Mouse (Mus musculus) limb, embryonic 13.5 days (tissue): ENCODE results near the gene Aldh9a1. TPM values are rescaled to one million over a fixed set of nuclear protein-coding genes. Genes with fewer than 3 reads are reported as not detected.

Source experiments
- ATAC-seq: fragments of 200-750 bp; cut with Nextera tagmentation; 2 replicates; pipeline ENCODE4 v1.8.0; 2017; ENCODE audit warnings: low read depth, moderate number of reproducible peaks, moderate TSS enrichment; ENCODE audit not compliant: low FRiP score
- H3K27ac ChIP-seq: fragments of 300-500 bp; sonication (generic); 2 replicates; pipeline ENCODE4 v1.5.1; 2015; ENCODE audit warnings: inconsistent platforms, mild to moderate bottlenecking, moderate library complexity
- H3K27me3 ChIP-seq: fragments of 300-500 bp; sonication (generic); 2 replicates; pipeline ENCODE4 v1.6.1; 2015; ENCODE audit warnings: mild to moderate bottlenecking, inconsistent platforms
- H3K36me3 ChIP-seq: fragments of 300-500 bp; sonication (generic); 2 replicates; pipeline ENCODE4 v1.6.1; 2015; ENCODE audit warnings: inconsistent platforms, mild to moderate bottlenecking, moderate library complexity
- H3K4me1 ChIP-seq: fragments of 300-500 bp; sonication (generic); 2 replicates; pipeline ENCODE4 v1.6.1; 2015; ENCODE audit warnings: inconsistent platforms
- H3K4me2 ChIP-seq: fragments of 300-500 bp; sonication (generic); replicated peaks from 2 replicates; pipeline ENCODE4 v1.6.1; 2015; ENCODE audit warnings: inconsistent platforms, mild to moderate bottlenecking, moderate library complexity
- H3K4me3 ChIP-seq: fragments of 300-500 bp; sonication (generic); 2 replicates; pipeline ENCODE4 v1.5.1; 2015; ENCODE audit warnings: moderate library complexity, mild to moderate bottlenecking, inconsistent platforms
- H3K9ac ChIP-seq: fragments of 300-500 bp; sonication (generic); 2 replicates; pipeline ENCODE4 v1.6.1; 2015; ENCODE audit warnings: mild to moderate bottlenecking, inconsistent platforms
- H3K9me3 ChIP-seq: fragments of 300-500 bp; sonication (generic); 2 replicates; pipeline ENCODE4 v1.6.1; 2016; ENCODE audit warnings: inconsistent platforms
- WGBS: fragments of 180-500 bp; shearing (Covaris S2); methylation state at CpG from one replicate; pipeline ENCODE4 v1.1.7; 2015; 5-methylcytosine and 5-hydroxymethylcytosine counted together
- polyA plus RNA-seq: library from polyadenylated mRNA; unstranded; fragments of >200 nt; fragmentation: Nextera tagmentation; extraction: Ambion mirVana; gene quantifications from 2 replicates; pipeline ENCODE4 v1.2.1, GENCODE M21; 2015

Gene Aldh9a1
- polyA plus RNA-seq = 56.6 and 57.5 TPM in 2 replicates

GRCm38 (mm10) chr1:167349815-167350596 lies at the start of gene Aldh9a1:
TSS of gene Aldh9a1 (plus strand) at chr1:167349991.
- H3K9me3 ChIP-seq = no peaks in the 10 kb centered on the region
- peak; percentile 97 for ATAC-seq
- peak within 1 kb of the TSS; percentile 77 for H3K9ac ChIP-seq
- peak within 1 kb of the TSS; percentile 69; the same call in 1 of the 2 replicates for H3K27ac ChIP-seq
- peaks cover 11% of the 10 kb centered on the region for H3K36me3 ChIP-seq
- H3K4me1 ChIP-seq = peaks cover 9% of the 10 kb centered on the region; the same call in 1 of the 2 replicates
- H3K4me3 ChIP-seq = peak within 1 kb of the TSS; percentile 74
- no peaks in the 10 kb centered on the region for H3K27me3 ChIP-seq
- WGBS = under 1% methylated on average over 55 of the region's 55 CpGs
- peak within 1 kb of the TSS; percentile 80 for H3K4me2 ChIP-seq

GRCm38 (mm10) chr1:167300122-167300521 lies 49.7 kb upstream of the Aldh9a1 start:
- ATAC-seq = no peak
- H3K4me2 ChIP-seq = no peak overlapping the region
- H3K27me3 ChIP-seq = no peaks in the 10 kb centered on the region
- WGBS = 75% methylated on average over 2 of the region's 2 CpGs
- no peaks in the 10 kb centered on the region for H3K4me1 ChIP-seq
- H3K9ac ChIP-seq = no peak overlapping the region
- no peak overlapping the region for H3K27ac ChIP-seq
- H3K36me3 ChIP-seq = no peaks in the 10 kb centered on the region
- H3K9me3 ChIP-seq = no peaks in the 10 kb centered on the region
- no peak overlapping the region for H3K4me3 ChIP-seq

- no peaks in the 10 kb centered on the region for H3K9me3 ChIP-seq
- no peak overlapping the region for H3K27ac ChIP-seq
- H3K4me2 ChIP-seq = no peak overlapping the region
- no peak overlapping the region for H3K9ac ChIP-seq
- peaks cover 3% of the 10 kb centered on the region for H3K36me3 ChIP-seq
- 76% methylated on average over 7 of the region's 7 CpGs for WGBS
- no peaks in the 10 kb centered on the region for H3K27me3 ChIP-seq
- H3K4me1 ChIP-seq = peaks cover 8% of the 10 kb centered on the region; the same call in 1 of the 2 replicates
- ATAC-seq = no peak
- no peak overlapping the region for H3K4me3 ChIP-seq
Measured at GRCm38 (mm10) chr1:167305501-167306137, 44.2 kb upstream of the Aldh9a1 start.

GRCm38 (mm10) chr1:167306451-167307240 lies 43.1 kb upstream of the Aldh9a1 start:
- 69% methylated on average over 5 of the region's 5 CpGs for WGBS
- H3K36me3 ChIP-seq = peaks cover 4% of the 10 kb centered on the region
- H3K4me2 ChIP-seq = no peak overlapping the region
- H3K27ac ChIP-seq = no peak overlapping the region
- H3K9ac ChIP-seq = no peak overlapping the region
- H3K4me1 ChIP-seq = peaks cover 8% of the 10 kb centered on the region; the same call in 1 of the 2 replicates
- H3K9me3 ChIP-seq = no peaks in the 10 kb centered on the region
- no peak overlapping the region for H3K4me3 ChIP-seq
- ATAC-seq = no peak
- no peaks in the 10 kb centered on the region for H3K27me3 ChIP-seq

- Histone ChIP-seq H3K27me3 (no peaks in the 10 kb centered on the region), H3K4me1 (peaks cover 8% of the 10 kb centered on the region; the same call in 1 of the 2 replicates), H3K27ac (no peak overlapping the region), H3K9me3 (no peaks in the 10 kb centered on the region), H3K4me3 (peak overlapping the region; percentile 79), H3K4me2 (peak overlapping the region; percentile 85), H3K9ac (peak overlapping the region; percentile 94), H3K36me3 (peaks cover 10% of the 10 kb centered on the region)
- WGBS = 61% methylated on average over 11 of the region's 11 CpGs
- no peak for ATAC-seq
Measured at GRCm38 (mm10) chr1:167307674-167308073, 42.1 kb upstream of the Aldh9a1 start.

- Histone ChIP-seq H3K9me3 (no peaks in the 10 kb centered on the region), H3K36me3 (peaks cover 16% of the 10 kb centered on the region), H3K27me3 (no peaks in the 10 kb centered on the region), H3K4me1 (peaks cover 8% of the 10 kb centered on the region; the same call in 1 of the 2 replicates), H3K4me3 (peak within 1 kb of the TSS; percentile 79), H3K27ac (peak within 1 kb of the TSS; percentile 95), H3K4me2 (peak within 1 kb of the TSS; percentile 85), H3K9ac (peak within 1 kb of the TSS; percentile 94)
- under 1% methylated on average over 78 of the region's 82 CpGs for whole genome bisulfite sequencing
- ATAC-seq = peak; percentile 97
Measured at GRCm38 (mm10) chr1:167308261-167309054, 41.3 kb upstream of the Aldh9a1 start, which contains the start of gene Tmco1. TSS of gene Tmco1 (plus strand) at chr1:167308378.

GRCm38 (mm10) chr1:167312367-167312766 lies 37.4 kb upstream of the Aldh9a1 start:
- H3K27ac ChIP-seq = no peak overlapping the region
- no peaks in the 10 kb centered on the region for H3K9me3 ChIP-seq
- H3K27me3 ChIP-seq = no peaks in the 10 kb centered on the region
- peaks cover 33% of the 10 kb centered on the region for H3K36me3 ChIP-seq
- no peak overlapping the region for H3K4me3 ChIP-seq
- H3K4me1 ChIP-seq = peaks cover 8% of the 10 kb centered on the region; the same call in 1 of the 2 replicates
- no peak overlapping the region for H3K4me2 ChIP-seq
- no peak for ATAC-seq
- H3K9ac ChIP-seq = no peak overlapping the region

GRCm38 (mm10) chr1:167313220-167313619 lies 36.6 kb upstream of the Aldh9a1 start:
- H3K9me3 ChIP-seq = no peaks in the 10 kb centered on the region
- H3K4me2 ChIP-seq = no peak overlapping the region
- H3K27me3 ChIP-seq = no peaks in the 10 kb centered on the region
- peaks cover 4% of the 10 kb centered on the region; the same call in 1 of the 2 replicates for H3K4me1 ChIP-seq
- no peak overlapping the region for H3K9ac ChIP-seq
- ATAC-seq = no peak
- peaks cover 40% of the 10 kb centered on the region for H3K36me3 ChIP-seq
- H3K27ac ChIP-seq = no peak overlapping the region
- no peak overlapping the region for H3K4me3 ChIP-seq
- 84% methylated on average over 4 of the region's 4 CpGs for WGBS

GRCm38 (mm10) chr1:167321691-167322090 lies 28.1 kb upstream of the Aldh9a1 start:
- ATAC-seq = no peak
- Histone ChIP-seq H3K36me3 (peaks cover 83% of the 10 kb centered on the region), H3K9me3 (no peaks in the 10 kb centered on the region), H3K9ac (no peak overlapping the region), H3K27me3 (no peaks in the 10 kb centered on the region), H3K4me1 (no peaks in the 10 kb centered on the region), H3K4me3 (no peak overlapping the region), H3K27ac (no peak overlapping the region), H3K4me2 (no peak overlapping the region)
- WGBS = 97% methylated on average over 6 of the region's 6 CpGs

GRCm38 (mm10) chr1:167328776-167329175 lies 21.0 kb upstream of the Aldh9a1 start:
- Histone ChIP-seq H3K9me3 (no peaks in the 10 kb centered on the region), H3K4me2 (no peak overlapping the region), H3K4me1 (no peaks in the 10 kb centered on the region), H3K27ac (no peak overlapping the region), H3K4me3 (no peak overlapping the region), H3K36me3 (peaks cover 73% of the 10 kb centered on the region), H3K27me3 (no peaks in the 10 kb centered on the region), H3K9ac (no peak overlapping the region)
- ATAC-seq = no peak
- WGBS = 90% methylated on average over 6 of the region's 6 CpGs

- H3K9me3 ChIP-seq = no peaks in the 10 kb centered on the region
- ATAC-seq = no peak
- H3K4me1 ChIP-seq = no peaks in the 10 kb centered on the region
- no peak overlapping the region for H3K9ac ChIP-seq
- H3K4me3 ChIP-seq = no peak overlapping the region
- H3K4me2 ChIP-seq = no peak overlapping the region
- no peak overlapping the region for H3K27ac ChIP-seq
- 93% methylated on average over 8 of the region's 8 CpGs for WGBS
- H3K27me3 ChIP-seq = no peaks in the 10 kb centered on the region
- H3K36me3 ChIP-seq = peaks cover 62% of the 10 kb centered on the region
Measured at GRCm38 (mm10) chr1:167331106-167331505, 18.7 kb upstream of the Aldh9a1 start.
